Comparison of ENCODE assay signal across 20 mouse cellular contexts in genomic region chr3:59263988-59264387, GRCm38 (mm10). TPM values are rescaled to one million over a fixed set of nuclear protein-coding genes. Genes with fewer than 3 reads are reported as not detected.
DNase-seq lines count a peak whose midpoint lies in the region; ATAC-seq and TF ChIP-seq lines count a peak whose summit lies in the region.
"Had no signal": no experiment of that assay in that cellular context is flagged by ENCODE, and none has a peak within 500 bp of the region (broad histone marks: within the 10 kb centered on the region; RNA-seq: fewer than 3 reads in every experiment).

No protein-coding gene starts in this region.

- DNase-seq in layer of hippocampus, adult 2 months (ENCODE audit: low spot score in 2 of 2): no peak
- no peak for DNase-seq in layer of hippocampus, adult 8-10 months (ENCODE audit: low spot score in 2 of 2)
- DNase-seq in lung, postnatal 36 days: peak; percentile 65
- no peak for DNase-seq in lung, postnatal 10 days
- no peak for DNase-seq in T-cell, adult 2 months (ENCODE audit: low spot score)
- DNase-seq in kidney, postnatal 36 days: no peak
- DNase-seq in natural killer cell, adult 2 months (ENCODE audit: low spot score in 2 of 2): no peak
- DNase-seq: cerebellum, postnatal 10 days; gastrocnemius, postnatal 14 days; kidney, adult 11 months; right cerebral cortex, postnatal 4 days; thymus, postnatal 25 days had no signal

- no peak for TF ChIP-seq CTCF in layer of hippocampus, adult 2 months (conservative IDR thresholded peaks at IDR 0.05)

- no peak overlapping the region for H3K4me3 ChIP-seq in layer of hippocampus, adult 2 months
- H3K4me3 ChIP-seq: embryonic facial prominence, embryonic 13.5 days; forebrain, embryonic 15.5 days; hindbrain, embryonic 10.5 days; limb, embryonic 15.5 days; midbrain, embryonic 13.5 days; myocyte had no signal

- peak; percentile 61 for ATAC-seq in megakaryocyte, adult 5-6 weeks (ENCODE audit: poor library complexity, severe bottlenecking)
- ATAC-seq: forebrain, embryonic 15.5 days; hindbrain, postnatal 0 days; midbrain, embryonic 13.5 days had no signal

- peak overlapping the region; percentile 76; the same call in 1 of the 2 replicates for H3K27ac ChIP-seq in layer of hippocampus, adult 2 months
- H3K27ac ChIP-seq: embryonic facial prominence, embryonic 13.5 days; forebrain, embryonic 15.5 days; hindbrain, embryonic 10.5 days; hindbrain, postnatal 0 days; limb, embryonic 15.5 days; midbrain, embryonic 13.5 days had no signal

RNA-seq across cellular contexts. Expression of gene P2ry12, which starts 1.3 kb away (rescaled TPM):
- 10 to 100 TPM; 38.5 to 43.3 TPM for total RNA-seq in layer of hippocampus, adult 2 months (2021)
- 100 to 1,000 TPM in 2 of 4 experiments, 10 to 100 TPM in 2; 41.7 to 102 (median 71.7) TPM for total RNA-seq in layer of hippocampus, adult 8-10 months (2022)
- 3.5 and 5.0 TPM in 2 replicates for total RNA-seq in megakaryocyte, adult 5-6 weeks (2015)
- 2.6 and 4.2 TPM in 2 replicates for total RNA-seq in megakaryocyte, adult 5-6 weeks (2017)

RNA-seq across cellular contexts. Expression of gene P2ry13, which starts 53.3 kb away (rescaled TPM):
- 10 to 100 TPM in 1 of 2 experiments, 1 to 10 TPM in 1; 9.4 to 10.1 TPM for total RNA-seq in layer of hippocampus, adult 2 months (2021)
- total RNA-seq in layer of hippocampus, adult 8-10 months (2022): 10 to 100 TPM in 2 of 4 experiments, 1 to 10 TPM in 2; 7.7 to 23.9 (median 15.7) TPM
- 4.9 and 6.5 TPM in 2 replicates for total RNA-seq in megakaryocyte, adult 5-6 weeks (2015)
- total RNA-seq in megakaryocyte, adult 5-6 weeks (2017): 4.3 and 4.6 TPM in 2 replicates

Comparison
In these comparisons a context has a peak if more than half of its experiments do, and no peak if none do; other contexts are left out.
1. RNA of gene P2ry12, which starts 1.3 kb away (total RNA-seq): 41.7 to 102 TPM in layer of hippocampus, adult 8-10 months and 38.5 to 43.3 TPM in layer of hippocampus, adult 2 months; 2.6 to 5.0 TPM in megakaryocyte, adult 5-6 weeks; every median in the first group is over 4 times any median in the second.